Mouse (Mus musculus) frontal cortex, adult 2 months (tissue): Measurements from ENCODE around the gene Leprot. TPM values are rescaled to one million over a fixed set of nuclear protein-coding genes. Genes with fewer than 3 reads are reported as not detected.

Experiments
- DNase-seq, 2 experiments: peaks; one replicate each; pipeline ENCODE4 v3.0.0; 2022; ENCODE audit warnings: low spot score in 1 of 2; ENCODE audit errors: extremely low spot score in 1 of 2
- polyA plus RNA-seq: library from polyadenylated mRNA; depleted of rRNA; stranded (reverse); fragments of >200 nt; gene quantifications from 2 replicates; pipeline ENCODE4 v1.2.3, GENCODE M21; 2012

Gene Leprot
- polyA plus RNA-seq, 1 experiment, result 39.0 TPM

GRCm38 (mm10) chr4:101664160-101664750 is 16.7 kb downstream of the Leprot start:
- DNase-seq, result peak in 1 of 2 experiments; percentile 64

DNA sequence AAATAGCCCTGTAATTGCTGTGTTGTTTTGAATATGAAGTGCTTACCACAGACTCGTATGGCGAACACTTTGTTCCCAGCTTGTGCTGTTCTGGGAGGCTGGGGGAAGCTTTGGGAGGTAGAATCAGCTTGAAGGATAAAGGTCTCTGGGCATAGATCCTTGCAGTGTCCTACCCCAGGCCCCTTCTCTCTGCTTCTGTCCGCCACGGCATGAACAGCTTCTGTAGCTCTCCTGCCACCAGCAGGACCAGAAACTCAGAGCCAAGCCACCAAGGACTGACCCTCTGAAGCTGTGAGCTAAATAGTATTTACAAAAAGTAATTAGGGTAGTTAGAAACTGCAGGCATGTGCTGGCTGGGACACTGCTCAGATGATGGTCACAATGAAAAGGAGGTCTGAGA is 17.2 kb downstream of the Leprot start:
- no peak for DNase-seq

DNA sequence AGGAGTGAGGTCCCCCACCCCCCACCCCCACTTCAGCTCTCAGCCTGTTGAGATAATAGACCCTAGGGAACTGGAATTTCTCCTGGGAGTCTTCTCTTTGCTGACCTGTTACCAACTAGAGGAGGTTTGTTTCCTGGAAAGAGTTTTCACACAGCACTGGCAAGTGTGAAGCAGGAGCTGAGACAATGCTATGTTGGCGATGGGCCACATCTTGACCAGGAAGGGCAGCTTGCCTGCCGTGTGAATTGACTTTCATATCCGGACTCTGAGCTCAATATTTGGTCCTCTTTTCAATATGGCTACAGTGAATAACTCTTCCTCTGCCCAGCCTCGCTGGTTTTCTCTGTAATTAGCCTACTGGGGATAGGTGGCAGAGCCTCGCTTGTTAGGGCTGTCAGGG is 21.6 kb downstream of the Leprot start:
- DNase-seq, result no peak

DNA sequence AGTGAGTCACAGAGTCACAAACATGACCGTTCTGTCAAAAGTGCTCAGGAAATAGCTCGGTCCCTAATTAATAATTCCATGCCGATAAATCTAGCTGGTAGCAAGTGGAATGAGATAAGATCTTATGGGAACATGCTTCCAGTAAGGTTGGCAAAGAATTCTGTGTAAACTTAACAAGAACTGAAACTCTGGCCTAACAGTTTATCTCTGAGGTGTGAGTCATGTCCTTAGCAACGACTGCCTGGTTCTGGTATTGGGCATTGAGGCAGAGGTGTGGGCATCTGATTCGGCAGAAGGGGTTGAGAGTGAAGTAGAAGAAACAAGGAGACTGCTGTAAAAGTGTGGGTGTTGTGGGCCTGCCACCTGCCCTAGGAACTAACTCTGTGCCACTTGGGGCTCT is 22.3 kb downstream of the Leprot start:
- no peak for DNase-seq

GRCm38 (mm10) chr4:101674790-101675189 is 27.3 kb downstream of the Leprot start:
- DNase-seq, result no peak

GRCm38 (mm10) chr4:101675726-101676125 is 28.2 kb downstream of the Leprot start:
- no peak for DNase-seq

GRCm38 (mm10) chr4:101682620-101683019 is 35.1 kb downstream of the Leprot start:
- DNase-seq, result no peak

GRCm38 (mm10) chr4:101683086-101683485 is 35.6 kb downstream of the Leprot start:
- DNase-seq, result no peak

DNA sequence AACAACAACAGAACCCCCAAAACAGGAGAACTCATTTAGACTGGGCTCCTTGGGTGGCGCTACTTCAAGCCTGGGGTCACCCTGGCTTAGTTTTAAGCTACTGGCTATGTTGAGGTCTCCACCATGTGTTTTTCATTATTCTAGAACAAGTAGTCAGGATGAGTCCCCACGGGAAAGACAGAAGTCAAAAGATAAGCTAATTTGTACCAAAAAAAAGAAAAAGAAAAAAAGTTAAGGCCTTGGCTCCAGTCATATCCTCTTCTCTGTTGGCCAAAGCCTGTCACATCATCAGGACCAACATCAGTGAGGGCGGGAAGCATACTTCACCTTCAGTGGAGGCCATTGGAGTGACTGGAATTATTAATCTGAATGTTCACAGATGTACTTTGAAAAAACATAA is 37.3 kb downstream of the Leprot start:
- DNase-seq, result no peak

GRCm38 (mm10) chr4:101686227-101686810 is 38.8 kb downstream of the Leprot start:
- DNase-seq, result no peak

GRCm38 (mm10) chr4:101689241-101689640 is 41.7 kb downstream of the Leprot start:
- no peak for DNase-seq

GRCm38 (mm10) chr4:101689645-101690044 is 42.1 kb downstream of the Leprot start:
- no peak for DNase-seq

DNA sequence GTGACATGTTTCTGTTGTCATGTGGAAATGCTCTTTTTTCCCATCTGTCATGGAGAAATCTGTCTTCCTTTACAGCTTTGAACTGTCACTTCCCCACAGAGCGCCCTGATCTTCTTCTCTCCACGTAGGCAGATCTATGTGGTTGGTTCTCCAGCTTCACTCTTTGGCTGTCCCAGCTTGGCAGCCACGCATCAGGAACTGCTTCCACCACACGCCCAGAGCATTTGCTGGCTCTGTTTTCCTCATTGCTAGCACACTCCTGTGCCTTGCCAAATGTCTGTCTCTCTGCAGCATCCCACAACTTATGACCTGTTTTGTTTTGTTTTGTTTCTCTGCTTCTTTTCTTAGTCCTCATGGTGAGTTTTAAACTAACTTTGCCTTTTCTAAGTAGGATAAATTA is 45.4 kb downstream of the Leprot start:
- DNase-seq, result peak; percentile 28 to 56

GRCm38 (mm10) chr4:101694529-101694928 is 47.0 kb downstream of the Leprot start:
- DNase-seq, result no peak

DNA sequence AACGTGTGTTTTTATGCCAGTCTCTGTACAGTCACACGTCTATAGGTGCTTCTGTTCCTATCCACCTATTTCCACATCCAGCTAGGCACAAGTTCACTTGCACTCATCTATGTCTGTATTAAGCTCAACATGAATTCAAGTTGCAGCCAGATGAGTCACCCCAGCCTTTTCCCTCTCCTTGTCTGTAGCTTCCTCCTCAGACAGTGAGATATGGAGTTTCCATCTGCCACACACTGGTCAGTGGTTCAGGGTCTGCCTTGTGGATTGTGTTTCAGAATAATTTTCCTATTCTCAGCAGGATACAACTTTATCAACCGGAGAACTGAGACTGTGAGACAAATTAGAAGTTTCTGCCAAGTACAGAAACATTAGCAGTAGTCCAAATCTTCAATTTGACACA is 49.7 kb downstream of the Leprot start:
- peak in 1 of 2 experiments; percentile 13 for DNase-seq

GRCm38 (mm10) chr4:101699423-101699822 is 51.9 kb downstream of the Leprot start:
- no peak for DNase-seq

DNA sequence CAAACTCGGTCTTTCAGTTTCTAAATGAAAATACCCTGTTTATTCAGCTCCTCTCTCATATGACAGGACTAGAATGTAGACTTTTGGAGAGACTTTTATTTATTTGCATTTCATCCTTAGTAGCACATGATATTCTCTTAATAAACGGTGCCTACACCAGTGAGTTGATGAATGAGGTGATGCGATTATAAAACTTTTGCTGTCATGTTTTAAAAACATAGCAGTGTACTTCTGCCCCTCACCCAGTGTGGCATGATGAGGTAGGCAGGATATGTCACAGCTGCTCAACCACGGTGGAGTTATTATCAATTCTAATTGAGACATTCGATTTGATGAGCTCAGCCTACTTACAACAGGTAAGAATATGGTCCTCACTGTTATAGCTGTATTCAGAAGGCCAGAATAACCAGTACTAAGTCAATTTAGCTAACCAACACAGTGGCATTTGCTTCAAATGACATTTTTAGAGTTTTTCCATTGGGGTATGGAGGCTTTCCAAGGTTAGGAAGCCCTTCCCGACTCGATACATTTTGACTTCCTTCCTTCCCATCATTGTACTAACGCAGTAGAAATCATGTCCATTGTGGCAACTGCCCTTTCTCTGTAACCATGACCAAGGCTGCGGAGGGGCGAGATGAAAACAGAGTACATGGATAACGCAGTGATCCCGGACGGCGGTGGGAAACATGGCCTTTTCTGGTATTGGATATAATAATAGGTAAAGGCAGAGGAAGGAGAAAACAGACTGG is 53.5 kb downstream of the Leprot start:
- DNase-seq, result no peak

- DNase-seq, result no peak
Measured at GRCm38 (mm10) chr4:101705325-101705724, 57.8 kb downstream of the Leprot start.

DNA sequence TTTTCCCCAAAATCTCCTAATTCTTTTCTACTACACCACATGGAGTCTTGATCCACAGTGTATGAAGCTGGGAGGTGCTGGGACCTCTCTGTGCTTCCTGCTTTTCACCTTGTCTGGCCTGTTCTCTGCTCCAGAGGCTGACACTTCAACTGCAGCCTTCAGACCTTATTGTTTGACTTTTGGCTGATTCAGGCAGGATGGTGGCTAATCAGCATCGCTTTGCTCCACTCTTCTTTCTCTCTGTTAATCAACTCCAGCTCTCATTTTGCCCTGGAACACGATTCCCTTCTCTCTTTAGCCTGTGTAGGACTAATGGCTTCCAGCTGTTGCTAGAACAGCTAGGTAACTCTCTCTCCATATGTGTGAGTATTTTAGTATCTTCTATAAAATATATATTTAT is 59.7 kb downstream of the Leprot start:
- DNase-seq, result no peak

DNA sequence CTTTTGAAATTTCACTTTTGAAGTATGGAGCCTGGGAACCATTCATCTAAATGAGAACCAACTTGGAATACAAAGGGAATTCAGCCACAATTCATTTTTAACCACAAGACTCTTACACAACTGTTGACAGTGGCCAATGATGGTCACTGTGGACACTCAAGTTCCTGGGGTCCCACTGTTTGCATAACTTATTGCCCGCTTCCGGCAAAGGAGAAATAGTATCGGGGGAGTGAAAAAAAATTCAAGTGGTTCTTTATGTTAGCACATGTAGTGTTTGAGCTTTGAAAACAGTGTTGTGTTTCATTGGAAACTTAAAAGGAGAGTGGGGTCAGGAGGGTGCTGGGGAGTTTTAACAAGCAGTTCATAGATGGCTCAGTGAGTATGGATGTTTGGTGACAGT is 60.4 kb downstream of the Leprot start:
- DNase-seq, result no peak
